Mouse (Mus musculus) liver, embryonic 14.5 days (tissue): ENCODE results near the gene Tcta. TPM values are rescaled to one million over a fixed set of nuclear protein-coding genes. Genes with fewer than 3 reads are reported as not detected.
"Not testable (repeated sequence)": the region's sequence is repeated elsewhere in the genome, so short reads cannot be mapped to it uniquely, and the experiment has no call there.

Source experiments
- ATAC-seq: fragments of 200-750 bp; cut with Nextera tagmentation; 2 replicates; pipeline ENCODE4 v1.8.0; 2017; ENCODE audit warnings: moderate number of reproducible peaks, mild to moderate bottlenecking, moderate library complexity; ENCODE audit not compliant: insufficient read depth
- DNase-seq, 3 experiments: peaks; one replicate each; pipeline ENCODE4 v3.0.0-alpha.2; 2012 to 2013; ENCODE audit warnings: low read depth in 3 of 3, low spot score in 3 of 3
- H3K27ac ChIP-seq: fragments of 300-500 bp; sonication (generic); 2 replicates; pipeline ENCODE4 v1.5.1; 2014; ENCODE audit warnings: moderate library complexity, mild to moderate bottlenecking, control low read depth, inconsistent platforms
- H3K27me3 ChIP-seq: fragments of 300-500 bp; sonication (generic); 2 replicates; pipeline ENCODE4 v1.6.1; 2014; ENCODE audit warnings: mild to moderate bottlenecking, low read length, moderate library complexity; ENCODE audit not compliant: control insufficient read depth, insufficient read depth
- H3K36me3 ChIP-seq: fragments of 300-500 bp; sonication (generic); replicated peaks from 2 replicates; pipeline ENCODE4 v1.6.1; 2014; ENCODE audit warnings: low read depth; ENCODE audit not compliant: control insufficient read depth, insufficient read depth
- H3K4me1 ChIP-seq, 2 experiments: fragments of 200-500 bp in 1 of 2; fragments of 300-500 bp in 1 of 2; sonication (generic) in 1 of 2; replicated peaks; 2 replicates each; pipeline ENCODE4 v1.6.1; 2012 to 2014; ENCODE audit warnings: antibody characterized with exemption in 1 of 2, inconsistent platforms in 1 of 2, low read length in 1 of 2; ENCODE audit not compliant: control insufficient read depth in 2 of 2, insufficient read depth in 2 of 2
- H3K4me2 ChIP-seq: fragments of 300-500 bp; sonication (generic); 2 replicates; pipeline ENCODE4 v1.6.1; 2014; ENCODE audit warnings: low read depth, mild to moderate bottlenecking, control low read depth, moderate library complexity
- H3K4me3 ChIP-seq, 2 experiments: fragments of 200-500 bp in 1 of 2; fragments of 300-500 bp in 1 of 2; sonication (generic) in 1 of 2; 2 replicates each; pipeline ENCODE4 v1.5.1; 2012 to 2014; ENCODE audit warnings: low read depth in 2 of 2, low read length in 2 of 2, mild to moderate bottlenecking in 2 of 2, control low read depth in 1 of 2, inconsistent platforms in 1 of 2, moderate library complexity in 1 of 2; ENCODE audit not compliant: insufficient read depth in 1 of 2
- H3K9ac ChIP-seq: fragments of 300-500 bp; sonication (generic); replicated peaks from 2 replicates; pipeline ENCODE4 v1.6.1; 2014; ENCODE audit warnings: mild to moderate bottlenecking, control low read depth, moderate library complexity
- H3K9me3 ChIP-seq: fragments of 300-500 bp; sonication (generic); 2 replicates; pipeline ENCODE4 v1.6.1; 2016; ENCODE audit warnings: low read length, mixed read lengths; ENCODE audit not compliant: control insufficient read depth
- CTCF ChIP-seq: IDR thresholded peaks from 2 replicates; pipeline ENCODE4 v1.5.1; 2016; ENCODE audit warnings: antibody characterized with exemption, low read depth, control low read depth
- EP300 ChIP-seq: IDR thresholded peaks from 2 replicates; pipeline ENCODE4 v1.6.1; 2016; ENCODE audit warnings: antibody characterized with exemption, low read depth
- WGBS: fragments of 180-500 bp; shearing (Covaris S2); extraction: QIAGEN DNeasy Blood & Tissue Kit; methylation state at CpG from one replicate; pipeline ENCODE4 v1.1.7; 2014; ENCODE audit not compliant: insufficient replicate concordance; 5-methylcytosine and 5-hydroxymethylcytosine counted together
- polyA plus RNA-seq, 2 experiments: library from polyadenylated mRNA; depleted of rRNA in 1 of 2; stranded (reverse) in 1 of 2; unstranded in 1 of 2; fragments of >200 nt; fragmentation: Nextera tagmentation in 1 of 2; extraction: Ambion mirVana in 1 of 2; gene quantifications; 2 replicates each; pipeline versions ENCODE4 v1.2.1 to v1.2.3; 2012 to 2014

Gene Tcta
- polyA plus RNA-seq, 2 experiments, result 10.6 to 10.9 TPM

DNA sequence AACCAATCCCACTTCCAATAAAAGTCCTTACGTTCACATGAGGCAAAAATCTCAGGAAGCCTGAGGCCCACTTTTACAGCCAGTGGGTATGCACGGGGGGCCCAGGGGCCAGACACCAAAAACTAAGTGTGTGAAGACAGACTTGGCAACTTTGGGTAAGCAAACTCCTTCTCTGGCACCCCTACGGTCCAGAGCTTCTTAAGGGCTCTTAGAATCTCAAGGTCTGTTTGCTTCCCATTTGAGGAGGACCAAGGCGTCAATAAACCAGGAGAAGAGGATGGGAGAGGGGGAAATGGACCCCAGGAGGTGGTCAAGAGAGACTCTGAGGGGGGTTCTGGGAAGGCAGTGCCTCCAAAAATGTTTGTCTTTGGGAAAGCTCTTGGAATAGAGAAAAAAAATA is 32.5 kb downstream of the Tcta start:
- no peak overlapping the region for H3K4me3 ChIP-seq
- peaks cover 0 to 7% of the 10 kb centered on the region in 2 experiments; a peak in 2 of 4 replicates for H3K4me1 ChIP-seq
- 61% methylated on average over 4 of the region's 4 CpGs for WGBS
- H3K9ac ChIP-seq, result no peak overlapping the region
- TF ChIP-seq CTCF (no peak), EP300 (no peak)
- DNase-seq (no peak), ATAC-seq (no peak)
- no peak overlapping the region for H3K27ac ChIP-seq
- H3K9me3 ChIP-seq, result no peaks in the 10 kb centered on the region
- H3K4me2 ChIP-seq, result no peak overlapping the region
- H3K36me3 ChIP-seq, result no peaks in the 10 kb centered on the region
- no peaks in the 10 kb centered on the region for H3K27me3 ChIP-seq

DNA sequence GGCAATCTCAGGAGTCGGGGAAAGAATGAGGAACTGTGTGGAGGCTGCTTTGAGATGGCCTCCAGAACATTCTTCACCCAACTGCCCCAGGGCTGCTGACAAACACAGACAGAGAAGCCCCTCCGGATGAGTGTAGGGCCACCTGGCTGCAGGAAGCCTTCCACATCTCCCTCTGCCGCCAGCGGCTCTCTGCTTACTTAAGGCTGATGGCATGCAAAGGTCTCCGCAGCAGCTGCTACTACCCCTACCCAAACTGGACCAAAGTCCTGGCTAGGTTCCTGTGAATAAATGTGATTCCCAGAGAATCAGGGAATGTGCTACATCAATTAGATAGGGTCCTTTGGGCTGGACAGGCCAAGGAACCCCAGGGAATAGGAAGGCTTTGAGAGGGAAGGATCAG is 33.3 kb downstream of the Tcta start:
- 42% methylated on average over 5 of the region's 5 CpGs for WGBS
- H3K4me1 ChIP-seq, result peaks cover 0 to 7% of the 10 kb centered on the region in 2 experiments; a peak in 2 of 4 replicates

GRCm38 (mm10) chr9:108271941-108272340 is 34.0 kb downstream of the Tcta start:
- TF ChIP-seq CTCF, result no peak
- TF ChIP-seq EP300, result no peak
- 24% methylated on average over 2 of the region's 2 CpGs for WGBS
- no peak for ATAC-seq
- Histone ChIP-seq H3K4me1 (peaks cover 0 to 7% of the 10 kb centered on the region in 2 experiments; a peak in 2 of 4 replicates), H3K4me2 (no peak overlapping the region), H3K9ac (no peak overlapping the region), H3K9me3 (no peaks in the 10 kb centered on the region), H3K4me3 (no peak overlapping the region), H3K36me3 (no peaks in the 10 kb centered on the region), H3K27me3 (no peaks in the 10 kb centered on the region), H3K27ac (no peak overlapping the region)
- DNase-seq, result no peak

More for the DNA sequence above, 33.3 kb downstream of the Tcta start:
- no peak for TF ChIP-seq EP300
- TF ChIP-seq CTCF, result no peak
- H3K9me3 ChIP-seq, result no peaks in the 10 kb centered on the region
- H3K4me2 ChIP-seq, result no peak overlapping the region
- DNase-seq (no peak), ATAC-seq (no peak)
- no peak overlapping the region for H3K4me3 ChIP-seq
- no peak overlapping the region for H3K9ac ChIP-seq
- H3K27ac ChIP-seq, result no peak overlapping the region
- H3K36me3 ChIP-seq, result no peaks in the 10 kb centered on the region
- H3K27me3 ChIP-seq, result no peaks in the 10 kb centered on the region

DNA sequence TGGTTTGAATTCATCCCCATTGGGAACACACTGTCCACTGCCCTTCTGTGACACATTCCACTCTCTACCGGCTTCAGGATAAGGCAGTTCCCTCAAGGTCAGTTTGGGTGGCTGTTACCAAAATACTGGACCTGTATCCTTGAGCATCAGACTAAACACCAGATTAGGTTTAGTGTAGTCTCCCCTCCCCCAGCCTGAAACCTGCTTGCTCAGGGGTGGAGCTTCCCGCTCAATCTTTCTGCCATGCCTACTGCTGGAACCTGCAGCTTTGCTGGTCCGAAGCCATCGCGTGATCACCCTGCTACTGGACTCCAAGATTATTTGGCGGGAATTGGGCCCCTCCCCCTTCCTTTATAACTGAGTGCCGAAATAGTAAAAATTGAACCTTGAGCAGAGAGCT is 37.3 kb downstream of the Tcta start:
- not testable (repeated sequence) for H3K9me3 ChIP-seq, H3K27me3 ChIP-seq, H3K4me3 ChIP-seq, H3K4me2 ChIP-seq, H3K9ac ChIP-seq, DNase-seq, ATAC-seq, H3K27ac ChIP-seq, H3K36me3 ChIP-seq
- WGBS, result 52% methylated on average over 6 of the region's 7 CpGs
- peaks cover 5 to 12% of the 10 kb centered on the region in 2 experiments for H3K4me1 ChIP-seq

GRCm38 (mm10) chr9:108267691-108268090 is 38.3 kb downstream of the Tcta start:
- H3K27ac ChIP-seq, result no peak overlapping the region
- no peaks in the 10 kb centered on the region for H3K36me3 ChIP-seq
- WGBS, result 62% methylated on average over 7 of the region's 7 CpGs
- no peaks in the 10 kb centered on the region for H3K9me3 ChIP-seq
- no peak overlapping the region for H3K4me3 ChIP-seq
- H3K4me2 ChIP-seq, result no peak overlapping the region
- ATAC-seq (no peak), DNase-seq (no peak)
- H3K27me3 ChIP-seq, result no peaks in the 10 kb centered on the region
- H3K9ac ChIP-seq, result no peak overlapping the region
- no peak for TF ChIP-seq EP300
- TF ChIP-seq CTCF, result no peak
- peaks cover 7 to 12% of the 10 kb centered on the region in 2 experiments for H3K4me1 ChIP-seq
